Mouse (Mus musculus): ENCODE results near the gene Dap.

The Dap gene

GRCm38 (mm10) chr15:31224135-31224761 is at the start of gene Dap:
Gene Dap, plus strand, starts transcription at chr15:31224314.
- in situ Hi-C loops (cut with MboI, MseI) = no loop called here

- in situ Hi-C loops (cut with MboI, MseI) = no loop called here
These were observed 47.5 kb upstream of the Dap start for GRCm38 (mm10) chr15:31176566-31176965.

- in situ Hi-C loops (cut with MboI, MseI) = no loop called here
These were observed 39.3 kb upstream of the Dap start for GRCm38 (mm10) chr15:31184651-31185443.

GRCm38 (mm10) chr15:31185506-31185905 is 38.6 kb upstream of the Dap start:
- in situ Hi-C loops (cut with MboI, MseI) = no loop called here

GRCm38 (mm10) chr15:31186371-31186901 is 37.7 kb upstream of the Dap start:
- in situ Hi-C loops (cut with MboI, MseI) = no loop called here

- in situ Hi-C loops (cut with MboI, MseI) = no loop called here
These were observed 31.6 kb upstream of the Dap start for GRCm38 (mm10) chr15:31192563-31192962.

- in situ Hi-C loops (cut with MboI, MseI) = no loop called here
These were observed 28.3 kb upstream of the Dap start for GRCm38 (mm10) chr15:31195776-31196175.

GRCm38 (mm10) chr15:31207346-31208093 is 16.6 kb upstream of the Dap start:
- in situ Hi-C loops (cut with MboI, MseI) = no loop called here

GRCm38 (mm10) chr15:31211910-31212309 is 12.2 kb upstream of the Dap start:
- in situ Hi-C loops (cut with MboI, MseI) = no loop called here

GRCm38 (mm10) chr15:31213619-31214270 is 10.4 kb upstream of the Dap start:
- in situ Hi-C loops (cut with MboI, MseI) = no loop called here

GRCm38 (mm10) chr15:31222216-31222615 is 1.9 kb upstream of the Dap start:
- in situ Hi-C loops (cut with MboI, MseI) = no loop called here

GRCm38 (mm10) chr15:31223596-31224134 is 449 bp upstream of the Dap start:
- in situ Hi-C loops (cut with MboI, MseI) = no loop called here

GRCm38 (mm10) chr15:31224806-31225642 is 910 bp downstream of the Dap start:
- in situ Hi-C loops (cut with MboI, MseI) = no loop called here

- in situ Hi-C loops (cut with MboI, MseI) = no loop called here
These were observed 1.7 kb downstream of the Dap start for GRCm38 (mm10) chr15:31225643-31226325.

GRCm38 (mm10) chr15:31226464-31226863 is 2.4 kb downstream of the Dap start:
- in situ Hi-C loops (cut with MboI, MseI) = no loop called here

GRCm38 (mm10) chr15:31227793-31228192 is 3.7 kb downstream of the Dap start:
- in situ Hi-C loops (cut with MboI, MseI) = no loop called here

GRCm38 (mm10) chr15:31233006-31233405 is 8.9 kb downstream of the Dap start:
- in situ Hi-C loops (cut with MboI, MseI) = no loop called here

GRCm38 (mm10) chr15:31235794-31236548 is 11.9 kb downstream of the Dap start:
- in situ Hi-C loops (cut with MboI, MseI) = no loop called here

GRCm38 (mm10) chr15:31236549-31236907 is 12.4 kb downstream of the Dap start:
- in situ Hi-C loops (cut with MboI, MseI) = no loop called here
